Mouse (Mus musculus) neural tube, embryonic 12.5 days (tissue): ENCODE data around the gene Slc41a3. TPM values are rescaled to one million over a fixed set of nuclear protein-coding genes. Genes with fewer than 3 reads are reported as not detected.

ENCODE experiments used
- ATAC-seq: fragments of 200-750 bp; cut with Nextera tagmentation; 2 replicates; pipeline ENCODE4 v1.8.0; 2017; ENCODE audit warnings: low read depth, mild to moderate bottlenecking, moderate TSS enrichment, moderate library complexity; ENCODE audit not compliant: low FRiP score
- H3K27ac ChIP-seq: fragments of 300-500 bp; sonication (generic); 2 replicates; pipeline ENCODE4 v1.5.1; 2016
- H3K27me3 ChIP-seq: fragments of 300-500 bp; sonication (generic); replicated peaks from 2 replicates; pipeline ENCODE4 v1.6.1; 2016; ENCODE audit warnings: mild to moderate bottlenecking
- H3K36me3 ChIP-seq: fragments of 300-500 bp; sonication (generic); 2 replicates; pipeline ENCODE4 v1.6.1; 2016; ENCODE audit warnings: mild to moderate bottlenecking
- H3K4me1 ChIP-seq: fragments of 300-500 bp; sonication (generic); 2 replicates; pipeline ENCODE4 v1.6.1; 2016
- H3K4me2 ChIP-seq: fragments of 300-500 bp; sonication (generic); replicated peaks from 2 replicates; pipeline ENCODE4 v1.6.1; 2016; ENCODE audit warnings: mild to moderate bottlenecking
- H3K4me3 ChIP-seq: fragments of 300-500 bp; sonication (generic); 2 replicates; pipeline ENCODE4 v1.5.1; 2016
- H3K9ac ChIP-seq: fragments of 300-500 bp; sonication (generic); 2 replicates; pipeline ENCODE4 v1.6.1; 2016; ENCODE audit warnings: mild to moderate bottlenecking
- H3K9me3 ChIP-seq: fragments of 300-500 bp; sonication (generic); 2 replicates; pipeline ENCODE4 v1.6.1; 2016; ENCODE audit warnings: mild to moderate bottlenecking
- WGBS: fragments of 180-500 bp; shearing (Covaris S2); methylation state at CpG from one replicate; pipeline ENCODE4 v1.1.7; 2016; 5-methylcytosine and 5-hydroxymethylcytosine counted together
- polyA plus RNA-seq: library from polyadenylated mRNA; unstranded; fragments of >200 nt; fragmentation: Nextera tagmentation; extraction: Ambion mirVana; gene quantifications from 2 replicates; pipeline ENCODE4 v1.2.1, GENCODE M21; 2016

Slc41a3 gene
- 4.0 and 4.1 TPM in 2 replicates for polyA plus RNA-seq

DNA sequence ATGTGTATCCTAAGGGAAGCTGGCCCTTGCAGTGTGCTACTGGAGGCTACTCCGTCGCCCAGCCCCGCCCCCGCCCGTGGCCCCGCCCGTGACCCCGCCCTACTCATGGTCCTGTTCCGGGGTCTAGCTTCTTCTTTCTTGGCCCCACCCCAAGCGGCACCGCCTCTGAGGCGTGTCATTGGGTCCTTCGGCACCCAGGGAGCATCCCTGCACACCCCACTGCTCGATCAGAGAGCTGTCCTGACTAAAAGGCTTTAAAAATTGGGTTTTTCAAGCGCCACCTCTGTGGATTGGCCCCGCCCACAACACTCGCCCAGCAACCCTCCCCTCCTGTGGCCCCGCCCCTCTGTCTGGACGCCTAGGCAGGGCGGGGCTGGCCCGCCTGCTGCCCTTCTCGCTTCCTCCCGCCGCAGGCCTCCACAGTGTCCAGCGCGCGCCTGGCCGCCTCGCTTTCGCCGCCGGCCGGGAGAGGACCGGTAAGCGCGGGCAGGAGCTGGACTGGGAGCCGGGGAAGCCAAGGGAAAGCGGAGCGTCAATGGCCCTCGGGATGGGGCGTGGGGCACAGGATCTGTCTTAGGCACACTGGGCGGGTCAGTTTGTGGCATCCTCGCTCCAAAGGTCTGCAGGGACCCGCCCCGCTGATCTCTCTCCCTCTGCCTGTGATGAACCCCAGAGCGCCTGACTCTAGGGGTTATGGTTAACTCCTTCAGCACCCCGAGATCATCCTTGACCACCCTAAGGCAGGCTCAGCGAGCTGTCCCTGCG is at the start of gene Slc41a3:
Slc41a3 (plus strand) TSS at position 193 of the 765 bp plus-strand sequence.
- Histone ChIP-seq H3K4me3 (peak within 1 kb of the TSS; percentile 57), H3K9me3 (no peaks in the 10 kb centered on the region), H3K4me2 (peak within 1 kb of the TSS; percentile 88), H3K4me1 (0 out of 2 replicates have a peak, but pooled peaks cover 2% of the 10 kb centered on the region), H3K36me3 (no peaks in the 10 kb centered on the region), H3K27me3 (no peaks in the 10 kb centered on the region), H3K9ac (peak within 1 kb of the TSS; percentile 69), H3K27ac (no peak within 1 kb of the TSS)
- WGBS = 1% methylated on average over 48 of the region's 49 CpGs
- peak; percentile 89 for ATAC-seq

DNA sequence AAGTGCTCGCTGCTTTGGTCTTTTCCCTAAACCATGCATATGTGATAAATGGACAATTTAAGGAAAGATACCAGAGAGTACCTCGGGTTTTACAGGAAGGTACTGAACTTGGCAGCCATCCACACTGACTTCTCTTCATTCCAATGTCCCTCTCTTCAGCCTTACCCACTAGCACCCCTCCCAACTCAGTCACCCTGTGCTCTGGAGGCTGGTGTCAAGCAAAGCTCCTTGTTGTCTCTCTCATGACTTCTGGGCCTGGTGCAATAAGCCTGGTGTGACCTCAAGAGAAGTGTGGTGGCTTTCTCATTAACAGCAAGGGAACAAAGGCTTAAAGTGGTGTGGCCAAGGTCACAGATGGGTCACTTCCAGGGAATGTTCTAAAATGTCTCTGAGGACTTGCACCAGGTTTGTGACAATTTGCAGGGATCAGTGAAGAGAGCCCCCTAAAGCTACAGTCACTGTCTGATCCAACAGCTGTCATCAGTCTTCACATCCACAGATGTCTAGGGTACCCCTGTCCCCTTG is 47.9 kb upstream of the Slc41a3 start:
- WGBS = 64% methylated on average over 2 of the region's 2 CpGs
- H3K27me3 ChIP-seq = no peaks in the 10 kb centered on the region
- H3K9me3 ChIP-seq = no peaks in the 10 kb centered on the region
- H3K4me2 ChIP-seq = no peak overlapping the region
- H3K4me3 ChIP-seq = no peak overlapping the region
- no peak overlapping the region for H3K27ac ChIP-seq
- H3K9ac ChIP-seq = no peak overlapping the region
- ATAC-seq = no peak
- peaks cover 6% of the 10 kb centered on the region; the same call in 1 of the 2 replicates for H3K4me1 ChIP-seq
- no peaks in the 10 kb centered on the region for H3K36me3 ChIP-seq

- no peak for ATAC-seq
- H3K4me3 ChIP-seq = no peak overlapping the region
These were observed 47.4 kb upstream of the Slc41a3 start for GRCm38 (mm10) chr6:90557077-90557476.

GRCm38 (mm10) chr6:90557829-90558693 is 46.5 kb upstream of the Slc41a3 start:
- Histone ChIP-seq H3K36me3 (no peaks in the 10 kb centered on the region), H3K4me2 (no peak overlapping the region), H3K4me3 (no peak overlapping the region), H3K27me3 (no peaks in the 10 kb centered on the region), H3K27ac (no peak overlapping the region), H3K9me3 (no peaks in the 10 kb centered on the region), H3K9ac (no peak overlapping the region), H3K4me1 (peaks cover 7% of the 10 kb centered on the region; the same call in 1 of the 2 replicates)
- WGBS = 81% methylated on average over 6 of the region's 6 CpGs
- no peak for ATAC-seq

More at GRCm38 (mm10) chr6:90557077-90557476, 47.4 kb upstream of the Slc41a3 start:
- 83% methylated on average over 7 of the region's 7 CpGs for WGBS
- Histone ChIP-seq H3K27ac (no peak overlapping the region), H3K9ac (no peak overlapping the region), H3K9me3 (no peaks in the 10 kb centered on the region), H3K27me3 (no peaks in the 10 kb centered on the region), H3K36me3 (no peaks in the 10 kb centered on the region), H3K4me2 (no peak overlapping the region), H3K4me1 (peaks cover 7% of the 10 kb centered on the region; the same call in 1 of the 2 replicates)

DNA sequence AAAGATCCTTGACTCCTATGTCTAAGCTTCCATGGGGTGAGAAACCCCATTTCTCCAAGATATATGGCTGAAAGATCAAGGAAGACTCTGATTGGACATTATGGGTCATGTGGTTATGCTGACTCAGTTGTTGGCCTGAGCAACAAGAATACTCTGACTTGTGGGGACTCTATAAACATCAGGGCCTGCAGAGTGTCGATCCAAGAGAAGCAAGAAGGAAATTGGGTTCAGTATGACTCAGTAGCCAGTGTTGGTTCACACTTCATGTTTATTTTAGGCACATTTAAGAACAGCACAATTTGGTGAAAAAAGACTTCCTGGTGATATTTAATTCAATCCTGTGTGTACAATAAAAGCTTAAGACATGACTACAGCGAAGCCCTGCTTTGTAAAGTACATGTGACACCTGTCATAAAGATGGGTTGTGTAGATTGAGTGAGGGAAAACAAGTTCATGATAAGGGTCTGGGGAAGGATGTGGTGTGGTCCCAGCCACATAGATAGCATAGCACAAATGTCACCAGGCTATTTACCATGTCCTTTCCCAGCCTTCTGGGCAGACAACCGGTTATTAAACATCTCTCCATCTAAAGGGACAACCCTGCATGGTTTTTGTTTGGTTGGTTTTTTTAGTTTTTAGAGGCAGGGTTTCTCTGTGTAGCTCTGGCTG is 44.0 kb upstream of the Slc41a3 start:
- WGBS = 90% methylated on average over 3 of the region's 3 CpGs
- Histone ChIP-seq H3K4me2 (no peak overlapping the region), H3K4me1 (peaks cover 7% of the 10 kb centered on the region; the same call in 1 of the 2 replicates), H3K4me3 (no peak overlapping the region), H3K36me3 (no peaks in the 10 kb centered on the region), H3K9ac (no peak overlapping the region), H3K27me3 (no peaks in the 10 kb centered on the region), H3K27ac (no peak overlapping the region), H3K9me3 (no peaks in the 10 kb centered on the region)
- ATAC-seq = no peak

GRCm38 (mm10) chr6:90561234-90561781 is 43.2 kb upstream of the Slc41a3 start:
- Histone ChIP-seq H3K4me3 (no peak overlapping the region), H3K4me2 (no peak overlapping the region), H3K27me3 (no peaks in the 10 kb centered on the region), H3K36me3 (no peaks in the 10 kb centered on the region), H3K9me3 (no peaks in the 10 kb centered on the region), H3K9ac (no peak overlapping the region), H3K4me1 (peaks cover 7% of the 10 kb centered on the region; the same call in 1 of the 2 replicates), H3K27ac (no peak overlapping the region)
- 34% methylated on average over 2 of the region's 2 CpGs for WGBS
- ATAC-seq = peak; percentile 72

GRCm38 (mm10) chr6:90564240-90564639 is 40.3 kb upstream of the Slc41a3 start:
- no peak overlapping the region for H3K9ac ChIP-seq
- H3K4me3 ChIP-seq = no peak overlapping the region
- no peaks in the 10 kb centered on the region for H3K36me3 ChIP-seq
- ATAC-seq = no peak
- no peak overlapping the region for H3K27ac ChIP-seq
- H3K27me3 ChIP-seq = no peaks in the 10 kb centered on the region
- H3K4me1 ChIP-seq = peaks cover 7% of the 10 kb centered on the region; the same call in 1 of the 2 replicates
- 87% methylated on average over 9 of the region's 9 CpGs for WGBS
- H3K4me2 ChIP-seq = no peak overlapping the region
- no peaks in the 10 kb centered on the region for H3K9me3 ChIP-seq

GRCm38 (mm10) chr6:90565357-90566215 is 38.9 kb upstream of the Slc41a3 start:
- WGBS = 61% methylated on average over 13 of the region's 13 CpGs
- H3K9ac ChIP-seq = no peak overlapping the region
- no peaks in the 10 kb centered on the region for H3K9me3 ChIP-seq
- no peak overlapping the region for H3K27ac ChIP-seq
- H3K4me3 ChIP-seq = no peak overlapping the region
- H3K4me1 ChIP-seq = peaks cover 7% of the 10 kb centered on the region; the same call in 1 of the 2 replicates
- H3K36me3 ChIP-seq = no peaks in the 10 kb centered on the region
- H3K27me3 ChIP-seq = no peaks in the 10 kb centered on the region
- no peak overlapping the region for H3K4me2 ChIP-seq
- no peak for ATAC-seq

GRCm38 (mm10) chr6:90567486-90567885 is 37.0 kb upstream of the Slc41a3 start:
- no peak overlapping the region for H3K4me3 ChIP-seq
- H3K9ac ChIP-seq = no peak overlapping the region
- ATAC-seq = no peak
- H3K4me1 ChIP-seq = no peaks in the 10 kb centered on the region
- H3K36me3 ChIP-seq = no peaks in the 10 kb centered on the region
- 86% methylated on average over 3 of the region's 3 CpGs for WGBS
- no peaks in the 10 kb centered on the region for H3K27me3 ChIP-seq
- H3K4me2 ChIP-seq = no peak overlapping the region
- H3K9me3 ChIP-seq = no peaks in the 10 kb centered on the region
- H3K27ac ChIP-seq = no peak overlapping the region

GRCm38 (mm10) chr6:90567928-90568327 is 36.6 kb upstream of the Slc41a3 start:
- Histone ChIP-seq H3K9me3 (no peaks in the 10 kb centered on the region), H3K27ac (no peak overlapping the region), H3K4me3 (no peak overlapping the region), H3K36me3 (no peaks in the 10 kb centered on the region), H3K4me2 (no peak overlapping the region), H3K9ac (no peak overlapping the region), H3K27me3 (no peaks in the 10 kb centered on the region), H3K4me1 (no peaks in the 10 kb centered on the region)
- no peak for ATAC-seq
- 77% methylated on average over 3 of the region's 3 CpGs for WGBS

GRCm38 (mm10) chr6:90568721-90569120 is 35.8 kb upstream of the Slc41a3 start:
- H3K4me1 ChIP-seq = no peaks in the 10 kb centered on the region
- H3K9ac ChIP-seq = no peak overlapping the region
- ATAC-seq = no peak
- no peaks in the 10 kb centered on the region for H3K9me3 ChIP-seq
- WGBS = 74% methylated on average over 4 of the region's 4 CpGs
- H3K36me3 ChIP-seq = no peaks in the 10 kb centered on the region
- no peak overlapping the region for H3K27ac ChIP-seq
- no peak overlapping the region for H3K4me2 ChIP-seq
- H3K27me3 ChIP-seq = no peaks in the 10 kb centered on the region
- no peak overlapping the region for H3K4me3 ChIP-seq
